Mouse (Mus musculus): ENCODE data around the gene Rpl23. TPM values are rescaled to one million over a fixed set of nuclear protein-coding genes. Genes with fewer than 3 reads are reported as not detected.

The Rpl23 gene
- total RNA-seq, 2 experiments from 2014 or later, result 958 to 975 TPM

Small RNA genes within 50 kb of the gene (microRNA-seq; reads per million reads assigned to microRNA genes)
- gene Mir8102, result 3.2 reads per million

Other genes starting within 250 kb of the Rpl23 start
- gene Srcin1, start 206.3 kb downstream of the Rpl23 start, total RNA-seq (2021), result 10 to 100 TPM in 1 of 2 experiments, 1 to 10 TPM in 1; 7.1 to 10.1 TPM
- gene Epop, start 152.7 kb downstream of the Rpl23 start, total RNA-seq (2021), result 1 to 10 TPM; 3.5 to 5.1 TPM
- 10 to 100 TPM; 36.1 to 48.2 TPM for gene Mllt6, start 119.0 kb downstream of the Rpl23 start, total RNA-seq (2021)
- gene Cisd3, start 96.6 kb downstream of the Rpl23 start, total RNA-seq (2021), result 100 to 1,000 TPM; 260 to 277 TPM
- 10 to 100 TPM; 29.7 to 41.0 TPM for gene Pcgf2, start 81.9 kb downstream of the Rpl23 start, total RNA-seq (2021)
- gene Psmb3, start 79.0 kb downstream of the Rpl23 start, total RNA-seq (2021), result 100 to 1,000 TPM; 231 to 234 TPM
- 10 to 100 TPM; 27.3 to 33.3 TPM for gene Pip4k2b, start 37.7 kb downstream of the Rpl23 start, total RNA-seq (2021)
- 10 to 100 TPM; 19.9 to 20.0 TPM for gene Cwc25, start 15.9 kb downstream of the Rpl23 start, total RNA-seq (2021)
- under 1 TPM in 1 of 2 experiments, not detected in 1; 0.51 TPM for gene 1700001P01Rik, start 6.5 kb downstream of the Rpl23 start, total RNA-seq (2021)
- 100 to 1,000 TPM; 107 to 122 TPM for gene Lasp1, start 16.6 kb upstream of the Rpl23 start, total RNA-seq (2021)
- gene B230217C12Rik, start 58.3 kb upstream of the Rpl23 start, total RNA-seq (2021), result 1 to 10 TPM; 2.0 to 3.1 TPM
- 1 to 10 TPM in 1 of 2 experiments, under 1 TPM in 1; 0.69 to 1.3 TPM for gene Fbxo47, start 101.7 kb upstream of the Rpl23 start, total RNA-seq (2021)
- gene Plxdc1, start 204.0 kb upstream of the Rpl23 start, total RNA-seq (2021), result 1 to 10 TPM; 3.4 to 7.2 TPM
- gene Arl5c, start 213.7 kb upstream of the Rpl23 start, total RNA-seq (2021), result 1 to 10 TPM; 3.1 to 3.8 TPM
- gene Cacnb1, start 240.6 kb upstream of the Rpl23 start, total RNA-seq (2021), result 10 to 100 TPM; 11.7 to 29.3 TPM
- 1,000 to 10,000 TPM; 1,275 to 1,278 TPM for gene Rpl19, start 244.3 kb upstream of the Rpl23 start, total RNA-seq (2021)